Mouse (Mus musculus) v-Abl transformed pro-B cells (cell line): Measurements from ENCODE around the gene H2al1e.
"Not testable (repeated sequence)": the region's sequence is repeated elsewhere in the genome, so short reads cannot be mapped to it uniquely, and the experiment has no call there.

Experiments used
- in situ Hi-C, 2 experiments: fragments of 400-800 bp; cut with MboI; formaldehyde crosslinking; loops; one replicate each; pipeline ENCODE4 v1.15.1; 2025; ENCODE audit not compliant: unreplicated experiment in 2 of 2

The H2al1e gene

DNA sequence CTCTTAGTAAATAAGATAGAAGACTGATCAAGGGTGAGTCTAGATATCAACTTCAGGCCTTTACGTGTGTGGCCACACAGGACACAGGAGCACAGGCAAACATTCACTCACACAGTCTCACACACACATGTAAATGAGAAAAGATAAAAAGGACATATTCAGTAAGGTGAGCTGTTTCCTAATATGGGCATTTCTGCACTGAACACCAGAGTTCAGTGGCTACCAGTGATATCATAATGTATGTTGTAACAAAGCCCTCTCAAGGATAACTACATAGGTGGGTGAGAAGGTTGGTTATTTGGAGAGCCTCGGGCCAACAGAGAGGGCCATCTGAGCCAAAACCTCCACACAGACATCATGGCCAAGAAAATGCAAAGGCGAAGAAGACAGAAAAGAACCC lies at the start of gene H2al1e:
Gene H2al1e, plus strand, starts transcription at position 301 of the 400 bp plus-strand sequence.
- in situ Hi-C loops, result not testable (repeated sequence)

- in situ Hi-C loops, result loop anchor here in 1 of 2 experiments (25.0 kb wide), 1 partner anchor 97 kb away; no protein-coding TSS in a partner anchor
Measured at GRCm38 (mm10) chrX:11264918-11265317, 46.8 kb upstream of the H2al1e start.

GRCm38 (mm10) chrX:11267791-11268190 lies 43.9 kb upstream of the H2al1e start:
- in situ Hi-C loops, result loop anchor here in 1 of 2 experiments (25.0 kb wide), 1 partner anchor 95 kb away; no protein-coding TSS in a partner anchor

DNA sequence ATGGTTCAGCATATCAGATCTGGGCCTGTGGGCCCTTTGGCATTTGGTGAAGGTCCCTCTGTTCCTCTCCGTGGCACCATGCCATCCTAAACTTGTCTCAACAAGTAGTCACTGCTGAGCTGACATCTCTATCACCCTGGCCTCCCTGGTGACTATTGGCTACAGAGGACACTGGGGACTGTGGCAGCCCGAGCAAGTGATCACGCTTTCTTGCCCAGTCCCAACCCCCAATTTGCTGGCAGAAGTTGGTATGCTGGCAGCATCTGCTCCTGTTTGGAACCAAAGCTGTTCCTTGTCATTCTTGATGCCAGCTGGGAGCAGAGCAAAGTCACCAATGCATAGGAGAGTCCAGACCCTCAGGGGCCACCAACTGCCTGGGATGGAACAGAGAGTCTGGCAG lies 42.7 kb upstream of the H2al1e start:
- in situ Hi-C loops, result loop anchor here in 1 of 2 experiments (25.0 kb wide), 1 partner anchor 93 kb away; no protein-coding TSS in a partner anchor

- in situ Hi-C loops, result loop anchor here (10.0 to 25.0 kb wide), 2 partner anchors 72 to 89 kb away; no protein-coding TSS in a partner anchor
Measured at GRCm38 (mm10) chrX:11273190-11273589, 38.5 kb upstream of the H2al1e start.

GRCm38 (mm10) chrX:11277083-11277482 lies 34.7 kb upstream of the H2al1e start:
- in situ Hi-C loops, result loop anchor here in 1 of 2 experiments (10.0 kb wide), 1 partner anchor 68 kb away; no protein-coding TSS in a partner anchor

DNA sequence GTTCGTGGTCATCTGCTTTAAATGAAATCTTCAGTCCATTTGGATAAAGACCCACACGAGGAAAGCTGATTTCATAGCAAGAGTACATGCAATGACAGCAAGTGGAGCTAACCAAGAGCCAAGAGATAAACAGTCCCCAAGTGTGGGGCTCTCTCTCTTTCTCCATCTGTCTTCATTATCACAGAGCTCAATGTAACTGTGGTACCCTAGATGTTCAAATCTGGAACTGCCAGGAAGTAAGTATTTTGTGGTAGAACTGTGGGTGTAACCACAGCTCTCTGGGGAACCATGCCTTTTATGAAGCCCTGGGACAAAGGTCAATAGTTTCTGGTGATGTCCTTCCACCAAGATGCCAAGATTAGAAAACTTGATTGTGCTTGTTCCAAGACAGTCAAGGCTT lies 31.0 kb upstream of the H2al1e start:
- in situ Hi-C loops, result loop anchor here in 1 of 2 experiments (10.0 kb wide), 1 partner anchor 164 kb away; no protein-coding TSS in a partner anchor

GRCm38 (mm10) chrX:11288306-11288882 lies 23.3 kb upstream of the H2al1e start:
- in situ Hi-C loops, result loop anchor here in 1 of 2 experiments (10.0 kb wide), 1 partner anchor 156 kb away; no protein-coding TSS in a partner anchor

GRCm38 (mm10) chrX:11289244-11289643 lies 22.5 kb upstream of the H2al1e start:
- in situ Hi-C loops, result loop anchor here in 1 of 2 experiments (10.0 kb wide), 1 partner anchor 156 kb away; no protein-coding TSS in a partner anchor

GRCm38 (mm10) chrX:11298957-11299356 lies 12.8 kb upstream of the H2al1e start, which contains the start of gene H2al1a:
Gene H2al1a (plus strand): TSS chrX:11299257.
- in situ Hi-C loops, result not testable (repeated sequence)

DNA sequence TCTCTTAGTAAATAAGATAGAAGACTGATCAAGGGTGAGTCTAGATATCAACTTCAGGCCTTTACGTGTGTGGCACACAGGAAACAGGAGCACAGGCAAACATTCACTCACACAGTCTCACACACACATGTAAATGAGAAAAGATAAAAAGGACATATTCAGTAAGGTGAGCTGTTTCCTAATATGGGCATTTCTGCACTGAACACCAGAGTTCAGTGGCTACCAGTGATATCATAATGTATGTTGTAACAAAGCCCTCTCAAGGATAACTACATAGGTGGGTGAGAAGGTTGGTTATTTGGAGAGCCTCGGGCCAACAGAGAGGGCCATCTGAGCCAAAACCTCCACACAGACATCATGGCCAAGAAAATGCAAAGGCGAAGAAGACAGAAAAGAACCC lies 9.6 kb upstream of the H2al1e start, which contains the start of gene H2al1b:
Gene H2al1b, plus strand, starts transcription at position 301 of the 400 bp plus-strand sequence.
- in situ Hi-C loops, result not testable (repeated sequence)

DNA sequence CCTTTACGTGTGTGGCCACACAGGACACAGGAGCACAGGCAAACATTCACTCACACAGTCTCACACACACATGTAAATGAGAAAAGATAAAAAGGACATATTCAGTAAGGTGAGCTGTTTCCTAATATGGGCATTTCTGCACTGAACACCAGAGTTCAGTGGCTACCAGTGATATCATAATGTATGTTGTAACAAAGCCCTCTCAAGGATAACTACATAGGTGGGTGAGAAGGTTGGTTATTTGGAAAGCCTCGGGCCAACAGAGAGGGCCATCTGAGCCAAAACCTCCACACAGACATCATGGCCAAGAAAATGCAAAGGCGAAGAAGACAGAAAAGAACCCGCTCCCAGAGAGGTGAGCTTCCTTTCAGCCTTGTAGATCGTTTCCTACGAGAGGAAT lies 6.4 kb upstream of the H2al1e start, which contains the start of gene H2al1c:
Gene H2al1c, plus strand, starts transcription at position 301 of the 400 bp plus-strand sequence.
- in situ Hi-C loops, result not testable (repeated sequence)

- in situ Hi-C loops, result not testable (repeated sequence)
Measured at GRCm38 (mm10) chrX:11308524-11308923, 3.2 kb upstream of the H2al1e start, which contains the start of gene H2al1d. Gene H2al1d (plus strand): TSS chrX:11308824.

- in situ Hi-C loops, result not testable (repeated sequence)
Measured at GRCm38 (mm10) chrX:11314858-11315257, 3.1 kb downstream of the H2al1e start, which contains the start of gene H2al1f. Gene H2al1f (plus strand): TSS chrX:11315158.

GRCm38 (mm10) chrX:11317956-11318355 lies 6.2 kb downstream of the H2al1e start, which contains the start of gene H2al1g:
Gene H2al1g (plus strand): TSS chrX:11318256.
- in situ Hi-C loops, result not testable (repeated sequence)

DNA sequence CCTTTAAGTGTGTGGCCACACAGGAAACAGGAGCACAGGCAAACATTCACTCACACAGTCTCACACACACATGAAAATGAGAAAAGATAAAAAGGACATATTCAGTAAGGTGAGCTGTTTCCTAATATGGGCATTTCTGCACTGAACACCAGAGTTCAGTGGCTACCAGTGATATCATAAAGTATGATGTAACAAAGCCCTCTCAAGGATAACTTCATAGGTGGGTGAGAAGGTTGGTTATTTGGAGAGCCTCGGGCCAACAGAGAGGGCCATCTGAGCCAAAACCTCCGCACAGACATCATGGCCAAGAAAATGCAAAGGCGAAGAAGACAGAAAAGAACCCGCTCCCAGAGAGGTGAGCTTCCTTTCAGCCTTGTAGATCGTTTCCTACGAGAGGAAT lies 9.5 kb downstream of the H2al1e start, which contains the start of gene H2al1h:
Gene H2al1h, plus strand, starts transcription at position 301 of the 400 bp plus-strand sequence.
- in situ Hi-C loops, result not testable (repeated sequence)

DNA sequence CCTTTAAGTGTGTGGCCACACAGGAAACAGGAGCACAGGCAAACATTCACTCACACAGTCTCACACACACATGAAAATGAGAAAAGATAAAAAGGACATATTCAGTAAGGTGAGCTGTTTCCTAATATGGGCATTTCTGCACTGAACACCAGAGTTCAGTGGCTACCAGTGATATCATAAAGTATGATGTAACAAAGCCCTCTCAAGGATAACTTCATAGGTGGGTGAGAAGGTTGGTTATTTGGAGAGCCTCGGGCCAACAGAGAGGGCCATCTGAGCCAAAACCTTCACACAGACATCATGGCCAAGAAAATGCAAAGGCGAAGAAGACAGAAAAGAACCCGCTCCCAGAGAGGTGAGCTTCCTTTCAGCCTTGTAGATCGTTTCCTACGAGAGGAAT lies 12.6 kb downstream of the H2al1e start, which contains the start of gene H2al1i:
Gene H2al1i, plus strand, starts transcription at position 301 of the 400 bp plus-strand sequence.
- in situ Hi-C loops, result not testable (repeated sequence)

GRCm38 (mm10) chrX:11327522-11327921 lies 15.8 kb downstream of the H2al1e start, which contains the start of gene H2al1j:
Gene H2al1j (plus strand): TSS chrX:11327822.
- in situ Hi-C loops, result not testable (repeated sequence)

- in situ Hi-C loops, result loop anchor here in 1 of 2 experiments (10.0 kb wide), 1 partner anchor 71 kb away; no protein-coding TSS in a partner anchor
Measured at GRCm38 (mm10) chrX:11345762-11346161, 34.0 kb downstream of the H2al1e start.

DNA sequence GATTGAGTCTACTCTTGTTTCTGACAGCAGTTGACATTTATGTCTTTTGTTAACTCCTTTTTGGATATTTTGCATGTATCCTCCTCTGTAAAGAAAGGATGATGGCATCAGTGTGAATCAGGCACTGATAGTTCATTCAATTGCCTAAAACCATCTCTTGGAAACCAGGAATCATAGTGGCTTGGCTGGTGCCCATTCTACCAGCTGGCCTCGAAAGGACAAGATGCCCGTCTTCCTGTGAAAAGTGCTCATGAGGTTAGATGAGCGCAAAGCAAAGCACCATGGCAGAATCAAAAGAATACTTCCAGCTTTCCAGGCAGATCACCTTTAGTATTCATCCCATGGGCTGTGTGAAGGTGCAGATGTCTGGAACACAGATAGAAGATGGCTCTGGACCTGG lies 35.0 kb downstream of the H2al1e start:
- in situ Hi-C loops, result loop anchor here in 1 of 2 experiments (10.0 kb wide), 1 partner anchor 72 kb away; no protein-coding TSS in a partner anchor

DNA sequence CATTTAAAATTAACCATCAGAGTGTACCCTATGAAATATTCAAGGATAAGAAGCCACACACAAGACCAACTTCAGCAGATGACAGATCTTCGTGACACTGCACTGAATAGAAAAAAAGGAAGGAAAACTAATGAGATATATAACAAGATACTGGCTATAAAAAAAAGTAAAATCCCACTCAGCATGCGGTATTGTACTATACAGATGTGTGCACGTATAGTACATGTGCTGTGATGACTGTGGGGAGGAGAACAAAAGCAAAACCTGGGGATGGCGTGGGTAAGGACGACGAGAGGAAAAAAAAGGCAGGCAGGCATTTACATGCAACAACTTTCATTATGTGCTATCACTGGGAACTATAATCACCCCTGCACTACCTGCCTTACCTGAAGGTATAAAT lies 49.1 kb downstream of the H2al1e start:
- in situ Hi-C loops, result loop anchor here in 1 of 2 experiments (25.0 kb wide), 1 partner anchor 99 kb away; no protein-coding TSS in a partner anchor
